15 mouse cellular contexts compared by ENCODE assay signal in genomic region chr2:80149332-80149731, GRCm38 (mm10). TPM values are rescaled to one million over a fixed set of nuclear protein-coding genes. Genes with fewer than 3 reads are reported as not detected.
A peak's percentile ranks its signal among the peaks of the same experiment; 100 is the strongest.
DNase-seq lines count a peak whose midpoint lies in the region; ATAC-seq and TF ChIP-seq lines count a peak whose summit lies in the region.
"Had no signal": no experiment of that assay in that cellular context is flagged by ENCODE, and none has a peak within 500 bp of the region (broad histone marks: within the 10 kb centered on the region; RNA-seq: fewer than 3 reads in every experiment).

No protein-coding gene starts in this region.

- no peak overlapping the region for H3K4me3 ChIP-seq in forebrain, embryonic 13.5 days
- H3K4me3 ChIP-seq in forebrain, embryonic 10.5 days, result no peak overlapping the region
- no peak overlapping the region for H3K4me3 ChIP-seq in layer of hippocampus, adult 2 months
- no peak overlapping the region for H3K4me3 ChIP-seq in forebrain, embryonic 16.5 days (replicated peaks; ENCODE audit: low read length)

- H3K36me3 ChIP-seq in forebrain, embryonic 13.5 days (ENCODE audit: poor library complexity, severe bottlenecking), result no peaks in the 10 kb centered on the region
- H3K36me3 ChIP-seq in forebrain, embryonic 10.5 days (replicated peaks), result no peaks in the 10 kb centered on the region
- H3K36me3 ChIP-seq in forebrain, embryonic 16.5 days (ENCODE audit: control insufficient read depth, insufficient read depth), result no peaks in the 10 kb centered on the region

- DNase-seq in forebrain, embryonic 10.5 days (ENCODE audit: extremely low spot score, low spot score), result no peak
- DNase-seq in layer of hippocampus, adult 2 months (ENCODE audit: low spot score in 2 of 2), result peak; percentile 31 to 35
- DNase-seq in layer of hippocampus, adult 9-10 months (ENCODE audit: low spot score), result no peak
- peak; percentile 17 to 27 for DNase-seq in right cerebral cortex, postnatal 36 days (ENCODE audit: low spot score in 2 of 2)
- DNase-seq in left cerebral cortex, postnatal 36 days (ENCODE audit: low spot score in 2 of 2), result no peak
- DNase-seq: B cell, adult 2 months; heart, postnatal 10 days; kidney, adult 11 months; liver had no signal

- no peaks in the 10 kb centered on the region for H3K27me3 ChIP-seq in forebrain, embryonic 13.5 days
- H3K27me3 ChIP-seq in forebrain, embryonic 10.5 days (ENCODE audit: poor library complexity, severe bottlenecking), result no peaks in the 10 kb centered on the region
- H3K27me3 ChIP-seq in forebrain, embryonic 16.5 days (replicated peaks; ENCODE audit: control insufficient read depth, insufficient read depth, low read length), result no peaks in the 10 kb centered on the region

- no peak overlapping the region for H3K27ac ChIP-seq in forebrain, embryonic 13.5 days
- H3K27ac ChIP-seq in forebrain, embryonic 10.5 days, result no peak overlapping the region
- H3K27ac ChIP-seq in layer of hippocampus, adult 2 months, result peak overlapping the region; percentile 76
- H3K27ac ChIP-seq in forebrain, embryonic 16.5 days (ENCODE audit: low read length), result peak overlapping the region; percentile 28

- ATAC-seq in forebrain, embryonic 13.5 days, result 0 out of 2 replicates have a peak, but pooled peaks have one; percentile 51
- ATAC-seq in forebrain, embryonic 16.5 days, result peak; percentile 45; the same call in 1 of the 2 replicates
- ATAC-seq: lung, postnatal 0 days had no signal

- TF ChIP-seq CTCF in layer of hippocampus, adult 2 months (conservative IDR thresholded peaks at IDR 0.05), result no peak

- H3K4me1 ChIP-seq in forebrain, embryonic 13.5 days, result no peaks in the 10 kb centered on the region
- H3K4me1 ChIP-seq in forebrain, embryonic 10.5 days, result no peaks in the 10 kb centered on the region
- H3K4me1 ChIP-seq in forebrain, embryonic 16.5 days (replicated peaks; ENCODE audit: control insufficient read depth, insufficient read depth, low read length), result no peaks in the 10 kb centered on the region

- H3K9me3 ChIP-seq in forebrain, embryonic 13.5 days (replicated peaks), result no peaks in the 10 kb centered on the region
- no peaks in the 10 kb centered on the region for H3K9me3 ChIP-seq in forebrain, embryonic 10.5 days
- H3K9me3 ChIP-seq in forebrain, embryonic 16.5 days (ENCODE audit: control insufficient read depth, low read length), result no peaks in the 10 kb centered on the region

- WGBS in forebrain, embryonic 13.5 days, result 53% methylated on average over 3 of the region's 3 CpGs
- 79% methylated on average over 3 of the region's 3 CpGs for WGBS in forebrain, embryonic 10.5 days
- 44% methylated on average over 3 of the region's 3 CpGs for WGBS in forebrain, embryonic 16.5 days

- no peak overlapping the region for H3K9ac ChIP-seq in forebrain, embryonic 13.5 days
- no peak overlapping the region for H3K9ac ChIP-seq in forebrain, embryonic 16.5 days (replicated peaks; ENCODE audit: low read depth, low read length)

- intact Hi-C loops in left cerebral cortex, postnatal 36 days (cut with DNase I), result no loop called here

- no peak overlapping the region for H3K4me2 ChIP-seq in forebrain, embryonic 13.5 days
- H3K4me2 ChIP-seq in forebrain, embryonic 16.5 days (ENCODE audit: low read length), result no peak overlapping the region
- H3K4me2 ChIP-seq: heart, embryonic 11.5 days; midbrain, embryonic 11.5 days had no signal

RNA-seq across cellular contexts. Expression of gene Pde1a, which starts 20.1 kb away (rescaled TPM):
- polyA plus RNA-seq in forebrain, embryonic 13.5 days (2015; fragmentation: Nextera tagmentation; extraction: Ambion mirVana), result 5.9 TPM in 2 replicates
- polyA plus RNA-seq in forebrain, embryonic 10.5 days (2016; fragmentation: Nextera tagmentation; extraction: Ambion mirVana), result 0.64 and 0.81 TPM in 2 replicates
- 100 to 1,000 TPM; 144 to 153 TPM for total RNA-seq in layer of hippocampus, adult 2 months (2021)
- 17.4 and 20.3 TPM in 2 replicates for polyA plus RNA-seq in forebrain, embryonic 16.5 days (2015; fragmentation: Nextera tagmentation; extraction: Ambion mirVana)
- total RNA-seq in left cerebral cortex, postnatal 36 days (2021), result 100 to 1,000 TPM; 139 to 152 TPM
- total RNA-seq: common myeloid progenitor, adult 5-6 weeks had no signal

Comparison
In these comparisons a context has a peak if more than half of its experiments do, and no peak if none do; other contexts are left out.
1. H3K27ac ChIP-seq: peak in layer of hippocampus, adult 2 months (single experiment) and forebrain, embryonic 16.5 days (single experiment); none in forebrain, embryonic 13.5 days (single experiment) and forebrain, embryonic 10.5 days (single experiment).
2. DNase-seq: peak in layer of hippocampus, adult 2 months (2 of 2) and right cerebral cortex, postnatal 36 days (2 of 2); none in forebrain, embryonic 10.5 days (single experiment), layer of hippocampus, adult 9-10 months (single experiment) and left cerebral cortex, postnatal 36 days (0 of 2).